Mouse (Mus musculus) left cerebral cortex, adult 18-20 months (tissue): Measurements from ENCODE around the gene Lrif1. TPM values are rescaled to one million over a fixed set of nuclear protein-coding genes. Genes with fewer than 3 reads are reported as not detected.
"Not testable (repeated sequence)": the region's sequence is repeated elsewhere in the genome, so short reads cannot be mapped to it uniquely, and the experiment has no call there.

ENCODE experiments used
- DNase-seq, 2 experiments: peaks; one replicate each; pipeline ENCODE4 v3.0.0; 2021 to 2022; ENCODE audit warnings: low spot score in 2 of 2, mixed read lengths in 1 of 2
- long read RNA-seq, 2 experiments: library from polyadenylated mRNA; stranded (forward); transcript quantifications; one replicate each; pipeline ENCODE4 v2.0.0; 2021
- total RNA-seq, 2 experiments: library from RNA; stranded (reverse); gene quantifications; 2 replicates each; pipeline ENCODE4 v1.2.3; 2021

Gene Lrif1
- total RNA-seq: 10 to 100 TPM; 22.6 to 25.7 TPM
- long read RNA-seq, experiment 1, transcript Lrif1-203 (3 exons, 1,669 nt): minor isoform, 9 of 37 reads
- long read RNA-seq, experiment 1, transcript Lrif1-202 (3 exons, 929 nt): major isoform, 14 of 37 reads
- long read RNA-seq, experiment 1, partial matches to known transcripts: 3 of 37 reads
- long read RNA-seq, experiment 1, other reads (novel, unspliced or antisense): 7 of 37 reads
- long read RNA-seq, experiment 2, transcript Lrif1-202 (3 exons, 929 nt): minor isoform, 6 of 20 reads
- long read RNA-seq, experiment 2, transcript Lrif1-203 (3 exons, 1,669 nt): major isoform, 9 of 20 reads
- long read RNA-seq, experiment 2, partial matches to known transcripts: 2 of 20 reads
- long read RNA-seq, experiment 2, other reads (novel, unspliced or antisense): 2 of 20 reads

GRCm38 (mm10) chr3:106684830-106685229, at the start of gene Lrif1:
Gene Lrif1 (plus strand): TSS chr3:106684987.
- DNase-seq: peak; percentile 80 to 89

- not testable (repeated sequence) for DNase-seq
Observed at GRCm38 (mm10) chr3:106672811-106673210, 12.0 kb upstream of the Lrif1 start.

- DNase-seq: no peak
Observed at GRCm38 (mm10) chr3:106685381-106685780, 594 bp downstream of the Lrif1 start.

- DNase-seq: peak; percentile 90 to 95
Observed at GRCm38 (mm10) chr3:106721397-106722027, 36.7 kb downstream of the Lrif1 start.

GRCm38 (mm10) chr3:106722028-106722945, 37.5 kb downstream of the Lrif1 start:
- DNase-seq: peak; percentile 88 to 91

GRCm38 (mm10) chr3:106755898-106756297, 71.1 kb downstream of the Lrif1 start:
- no peak for DNase-seq

- DNase-seq: no peak
Observed at GRCm38 (mm10) chr3:106771834-106772233, 87.0 kb downstream of the Lrif1 start.

- DNase-seq: no peak
Observed at GRCm38 (mm10) chr3:106785130-106785529, 100.3 kb downstream of the Lrif1 start.

Other genes with a start within 250 kb of the Lrif1 start
- gene Dennd2d, start 202.6 kb upstream of the Lrif1 start, total RNA-seq: under 1 TPM; 0.30 to 0.70 TPM
- 10 to 100 TPM; 30.2 to 34.8 TPM for gene Dram2, start 137.2 kb upstream of the Lrif1 start, total RNA-seq
- gene Cept1, start 137.2 kb upstream of the Lrif1 start, total RNA-seq: 10 to 100 TPM; 49.7 to 52.1 TPM
- gene Cd53, start 105.2 kb downstream of the Lrif1 start, total RNA-seq: 1 to 10 TPM; 7.7 to 9.4 TPM
- gene Olfr266, start 141.3 kb downstream of the Lrif1 start, total RNA-seq: not detected